Mouse (Mus musculus) yolk sac, embryonic 10.5 days (tissue): ENCODE results near the gene Dst.

Experiments
- DNase-seq: peaks from one replicate; pipeline ENCODE4 v3.0.0-alpha.2; 2017; ENCODE audit warnings: low spot score

Dst gene

DNA sequence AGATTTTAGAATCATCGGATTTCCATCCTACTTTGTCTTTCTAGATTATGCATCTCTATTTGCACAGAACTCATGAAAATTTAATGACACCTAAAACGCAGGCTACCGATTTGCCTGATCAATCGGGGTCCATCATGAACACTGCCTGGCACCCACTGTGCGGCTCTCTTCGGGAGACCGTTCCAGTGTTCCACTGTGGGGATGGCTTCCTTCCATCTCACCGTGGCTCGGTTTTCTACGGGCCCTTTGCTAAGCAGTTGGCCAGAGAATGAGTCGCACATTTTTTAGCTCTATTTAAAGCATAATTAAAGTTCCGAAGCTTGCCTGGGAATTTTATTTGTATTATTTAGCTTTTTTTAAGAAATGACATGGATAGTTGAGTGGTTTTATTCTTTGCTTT is 72.4 kb downstream of the Dst start:
- DNase-seq, result no peak

DNA sequence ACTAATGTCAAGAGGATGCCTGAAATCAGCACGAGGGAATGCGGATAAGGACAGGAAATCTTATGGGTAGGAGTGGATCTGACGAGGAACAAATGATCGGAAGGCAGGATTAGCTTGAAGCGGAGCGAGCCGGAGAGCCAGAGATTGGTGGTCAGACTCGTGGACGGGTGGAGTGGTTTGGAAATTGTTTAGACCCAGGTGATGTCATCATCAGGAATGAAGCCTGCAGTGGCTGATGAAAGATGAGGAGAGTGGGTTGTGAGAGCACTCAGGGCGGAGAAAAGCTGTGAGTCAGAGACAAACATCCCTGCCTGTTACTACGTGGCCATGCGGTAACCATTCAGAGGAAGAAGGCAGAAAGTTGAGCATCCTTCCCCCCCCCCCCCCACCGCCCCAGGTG is 81.6 kb downstream of the Dst start:
- DNase-seq, result no peak

DNA sequence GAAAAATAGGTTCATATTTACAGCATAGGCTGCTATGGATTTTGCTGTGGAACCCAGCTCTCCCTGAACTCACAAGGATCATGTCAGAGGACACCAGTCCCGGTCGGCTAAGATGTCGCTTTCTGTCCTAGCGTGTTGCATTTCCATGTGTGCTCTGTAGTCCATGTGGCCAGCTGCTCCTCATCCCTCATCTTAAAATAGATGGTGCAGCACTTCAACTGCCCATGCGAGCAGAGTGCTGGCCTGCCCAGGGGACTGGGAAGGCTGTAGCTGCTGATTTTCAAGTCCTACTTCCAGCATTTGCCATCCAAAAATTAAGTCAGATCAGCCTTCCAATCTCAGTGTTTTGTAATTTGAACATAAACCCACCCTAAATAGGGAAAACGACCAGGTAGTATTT is 83.0 kb downstream of the Dst start:
- DNase-seq, result no peak

DNA sequence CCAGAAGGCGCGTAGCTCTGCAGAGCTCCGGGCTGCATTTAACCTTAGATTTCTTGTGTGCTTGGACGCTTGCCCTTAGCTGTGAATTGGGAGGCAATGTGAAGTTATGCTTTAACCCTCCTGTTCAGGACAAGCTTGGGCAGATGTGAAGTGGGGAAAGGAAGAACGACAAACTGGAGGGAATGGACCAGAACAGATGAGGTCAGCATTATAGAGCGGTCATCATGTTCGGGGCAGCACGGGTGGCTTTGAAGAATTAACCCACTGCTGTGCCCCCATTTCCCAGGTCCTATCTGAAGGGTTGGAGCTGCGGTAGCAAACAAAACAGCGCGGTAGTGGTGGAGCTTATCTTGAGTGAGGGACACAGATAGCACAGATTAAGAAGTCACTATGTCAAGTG is 84.8 kb downstream of the Dst start:
- DNase-seq, result peak; percentile 35

DNA sequence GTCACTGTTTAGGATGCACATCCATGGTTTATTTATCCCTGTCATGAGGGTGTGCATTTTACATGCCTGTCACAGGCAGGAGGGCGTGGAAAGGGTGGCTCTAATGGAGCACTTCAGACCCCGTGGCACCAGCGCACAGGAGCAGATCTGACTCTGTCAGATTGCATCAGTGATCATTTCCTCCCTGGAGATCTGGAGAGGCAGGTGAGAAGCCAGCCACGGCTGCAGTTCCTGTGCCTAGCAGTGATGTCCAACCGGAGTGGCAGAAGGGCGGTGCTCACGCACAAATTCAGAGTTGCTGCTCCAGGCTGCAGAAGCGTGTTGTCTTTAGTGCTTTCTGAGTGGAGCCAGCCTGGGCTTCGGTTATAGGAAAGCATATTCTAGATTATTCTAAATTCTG is 86.2 kb downstream of the Dst start:
- no peak for DNase-seq

DNA sequence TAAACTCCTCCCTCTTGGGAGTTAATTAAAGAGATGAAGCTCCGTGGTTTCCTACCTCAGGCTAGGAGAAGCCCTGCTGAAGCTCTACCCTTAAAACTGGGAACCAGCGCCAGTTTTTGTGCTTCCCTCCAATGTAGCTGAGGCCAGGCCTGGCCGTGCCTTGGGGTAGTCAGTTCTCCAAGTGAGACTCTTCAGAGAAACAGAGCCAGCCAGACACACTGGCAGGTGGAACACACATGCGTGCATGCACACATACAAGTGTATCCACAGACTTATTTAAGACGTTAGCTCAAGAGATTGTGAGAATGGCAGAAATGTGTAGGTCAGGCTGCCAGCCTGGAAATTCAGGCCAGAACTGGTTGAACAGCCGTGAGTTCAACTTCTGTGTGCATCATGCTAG is 87.4 kb downstream of the Dst start:
- DNase-seq, result no peak

DNA sequence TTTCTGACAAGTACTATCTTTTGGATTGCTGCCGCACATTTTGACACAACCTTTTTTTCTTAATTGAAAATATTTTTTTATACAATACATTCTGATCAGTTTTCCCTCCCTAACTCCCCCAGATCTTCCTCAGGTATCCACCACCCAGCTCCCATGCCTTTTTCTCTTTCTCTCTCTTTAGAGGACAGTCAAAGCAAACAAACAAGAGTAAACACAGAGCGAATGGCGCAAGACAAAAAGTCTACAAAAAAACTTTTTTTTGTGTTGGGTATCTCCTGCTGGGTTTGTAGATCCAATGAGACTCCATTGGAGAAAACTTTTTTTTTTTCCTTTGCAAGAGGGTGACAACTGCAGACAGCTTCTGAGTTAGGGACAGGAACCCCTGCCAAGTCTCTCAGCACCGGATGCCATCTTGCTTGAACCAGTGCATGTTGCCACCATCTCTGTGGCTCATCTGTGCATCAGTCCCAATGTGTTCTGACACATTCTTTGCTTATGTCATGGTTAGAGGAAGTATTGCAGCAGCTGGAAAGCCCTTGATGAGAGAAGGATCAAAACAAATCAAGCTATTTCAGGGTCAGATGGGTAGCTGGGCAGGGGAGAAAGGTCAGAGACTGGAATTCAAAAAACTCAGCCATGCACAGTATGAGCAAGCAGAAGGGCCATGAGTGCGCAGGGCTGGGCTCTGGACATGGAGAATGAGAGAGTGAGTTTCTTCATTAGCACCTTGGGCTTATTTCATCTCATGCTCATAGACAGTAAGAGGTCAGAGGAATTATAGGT is 88.3 kb downstream of the Dst start:
- peak; percentile 63 for DNase-seq

DNA sequence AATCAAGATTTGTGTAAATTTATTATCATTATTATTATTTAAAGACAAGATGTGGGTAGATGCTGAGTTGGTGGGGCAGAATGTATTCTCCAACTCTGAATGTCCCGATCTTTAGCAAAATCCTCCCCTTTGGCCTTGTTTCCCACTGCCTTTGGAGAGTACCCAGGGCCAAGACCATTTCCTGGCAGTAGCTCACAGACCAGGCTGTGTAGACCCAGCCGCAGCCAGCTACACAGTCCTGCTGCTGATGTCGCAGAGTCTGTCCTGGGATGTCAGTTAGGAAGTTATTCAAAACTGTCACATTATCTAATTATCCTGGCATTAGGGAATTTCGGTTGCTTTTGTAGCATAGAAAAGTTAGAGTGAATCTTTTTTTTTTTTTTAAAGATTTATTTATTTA is 94.3 kb downstream of the Dst start:
- DNase-seq, result no peak

DNA sequence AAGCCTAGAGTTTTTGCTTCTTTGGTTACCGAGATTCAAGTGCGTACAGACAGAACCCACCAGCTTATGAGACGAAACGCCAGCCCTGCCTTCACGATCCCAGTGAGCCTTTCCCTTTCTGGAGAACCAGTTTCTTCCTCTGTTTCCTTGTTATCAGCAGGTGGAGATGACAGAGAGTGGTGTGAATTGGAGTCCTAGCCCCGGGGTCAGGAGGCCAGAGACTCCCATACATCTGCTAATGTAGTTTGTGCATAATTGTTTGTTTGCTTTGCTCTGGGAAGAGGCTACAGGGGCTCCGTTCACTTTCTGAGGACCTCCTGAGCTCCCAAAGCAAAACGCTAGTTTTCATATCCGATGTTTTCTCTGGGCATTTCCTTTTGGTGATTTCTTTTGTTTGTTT is 94.9 kb downstream of the Dst start:
- DNase-seq, result no peak

DNA sequence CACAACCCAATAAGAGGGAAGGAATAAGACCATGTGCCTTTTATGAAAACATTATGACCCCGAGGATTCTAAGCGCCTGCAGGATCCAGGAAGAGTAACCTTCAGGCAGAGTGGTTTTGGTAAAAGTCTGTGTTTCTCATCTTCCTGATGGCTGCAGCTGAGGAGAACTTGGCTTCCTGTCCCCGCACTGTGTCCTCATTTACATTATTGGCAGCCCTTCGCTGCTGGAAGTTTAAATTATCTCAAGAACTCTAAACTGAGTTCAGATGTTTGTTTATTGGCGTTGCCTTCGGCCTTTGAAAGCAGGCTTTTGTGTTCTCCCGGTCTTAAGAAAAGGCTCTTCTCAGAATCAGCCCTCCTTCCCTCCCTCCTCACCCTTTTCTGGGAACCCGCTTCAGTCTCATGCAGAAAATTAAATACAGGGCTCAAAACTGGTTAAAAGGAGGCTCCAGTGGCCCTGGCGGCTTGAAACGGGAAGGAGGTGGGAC is 97.3 kb downstream of the Dst start:
- DNase-seq, result no peak

DNA sequence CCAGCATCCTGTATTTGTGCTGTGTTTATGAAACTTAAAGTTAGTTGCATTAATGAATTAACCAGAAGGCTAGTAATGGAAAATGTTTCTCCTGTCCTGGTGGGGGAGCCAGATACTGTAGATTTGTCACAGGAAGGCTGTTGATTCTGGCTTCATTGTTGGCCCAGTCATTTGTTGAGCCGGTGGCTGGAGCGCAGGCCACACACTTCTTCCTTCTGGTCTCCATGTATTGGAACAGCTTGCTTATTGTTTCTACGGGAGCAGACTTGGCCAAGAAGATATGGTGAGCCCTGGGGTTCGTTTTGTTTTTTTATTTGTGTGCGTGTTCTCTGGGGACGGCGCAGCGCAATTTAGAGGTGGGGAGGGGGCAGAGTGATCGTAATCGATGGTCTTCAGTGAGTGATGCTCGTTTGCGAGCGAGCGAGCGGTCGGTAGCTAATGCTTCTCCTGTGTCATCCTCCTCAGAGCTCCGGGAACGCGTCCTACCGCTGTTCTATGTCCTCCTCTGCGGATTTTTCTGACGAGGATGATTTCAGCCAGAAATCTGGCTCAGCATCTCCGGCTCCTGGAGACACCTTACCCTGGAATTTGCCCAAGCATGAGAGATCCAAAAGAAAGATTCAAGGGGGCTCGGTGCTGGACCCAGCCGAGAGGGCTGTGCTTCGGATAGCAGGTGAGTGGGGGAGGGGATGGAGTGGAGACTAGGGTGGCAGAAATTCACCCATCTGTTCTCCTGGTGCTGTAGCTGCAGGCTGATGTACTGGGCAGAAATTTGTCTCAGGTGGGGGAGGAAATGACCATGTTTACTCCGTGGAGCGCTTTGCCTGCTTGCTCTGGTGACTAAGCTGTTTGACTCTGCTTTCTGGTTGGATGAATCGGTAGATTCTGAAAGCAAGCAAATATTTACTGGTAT is 98.0 kb downstream of the Dst start:
- DNase-seq, result peak; percentile 70

DNA sequence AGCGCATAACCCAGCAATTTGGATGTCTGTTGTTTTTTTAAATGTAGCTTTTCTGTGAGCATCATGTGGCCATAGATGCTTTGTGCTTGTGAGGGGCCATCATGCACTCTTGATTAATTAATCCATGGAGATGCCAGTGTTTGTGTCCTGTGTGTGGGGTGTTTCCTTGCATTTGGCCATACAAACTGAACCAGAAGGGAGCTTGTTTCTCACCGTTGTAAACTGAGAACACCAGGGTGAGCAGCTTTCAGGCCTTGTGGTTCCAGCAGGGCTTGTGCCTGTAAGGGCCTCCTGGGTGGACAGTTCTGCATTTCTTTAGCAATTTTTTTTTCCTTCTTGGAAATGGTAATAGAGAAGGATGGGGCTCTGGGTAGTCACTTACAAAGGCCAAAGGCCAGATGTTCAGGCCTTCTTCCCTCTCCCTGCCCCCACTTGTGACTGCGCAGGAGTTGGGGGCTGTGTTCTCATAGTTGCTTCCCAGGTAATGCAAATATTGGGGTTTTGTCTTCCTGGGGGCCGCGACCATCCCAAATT is 98.9 kb downstream of the Dst start:
- peak; percentile 31 for DNase-seq

DNA sequence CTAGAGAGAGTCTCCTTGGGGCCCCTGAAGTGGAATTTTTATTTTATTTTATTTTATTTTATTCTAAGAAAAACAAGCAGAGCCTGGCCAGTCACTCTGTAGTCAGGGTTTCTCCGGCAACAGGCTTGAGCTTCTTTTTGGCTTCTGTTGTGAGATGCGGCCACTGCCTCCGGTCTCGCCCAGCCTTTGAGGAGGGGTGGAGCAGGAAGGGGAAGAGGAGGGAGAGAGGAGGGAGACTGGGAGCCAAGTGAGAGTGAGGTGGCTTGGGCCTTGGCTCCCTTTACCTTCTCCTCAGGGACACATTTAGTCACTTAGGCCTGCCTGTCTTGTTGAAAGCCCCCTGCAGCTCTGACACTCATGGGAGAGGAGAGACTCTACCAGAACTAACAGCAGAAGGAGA is 99.4 kb downstream of the Dst start:
- no peak for DNase-seq

DNA sequence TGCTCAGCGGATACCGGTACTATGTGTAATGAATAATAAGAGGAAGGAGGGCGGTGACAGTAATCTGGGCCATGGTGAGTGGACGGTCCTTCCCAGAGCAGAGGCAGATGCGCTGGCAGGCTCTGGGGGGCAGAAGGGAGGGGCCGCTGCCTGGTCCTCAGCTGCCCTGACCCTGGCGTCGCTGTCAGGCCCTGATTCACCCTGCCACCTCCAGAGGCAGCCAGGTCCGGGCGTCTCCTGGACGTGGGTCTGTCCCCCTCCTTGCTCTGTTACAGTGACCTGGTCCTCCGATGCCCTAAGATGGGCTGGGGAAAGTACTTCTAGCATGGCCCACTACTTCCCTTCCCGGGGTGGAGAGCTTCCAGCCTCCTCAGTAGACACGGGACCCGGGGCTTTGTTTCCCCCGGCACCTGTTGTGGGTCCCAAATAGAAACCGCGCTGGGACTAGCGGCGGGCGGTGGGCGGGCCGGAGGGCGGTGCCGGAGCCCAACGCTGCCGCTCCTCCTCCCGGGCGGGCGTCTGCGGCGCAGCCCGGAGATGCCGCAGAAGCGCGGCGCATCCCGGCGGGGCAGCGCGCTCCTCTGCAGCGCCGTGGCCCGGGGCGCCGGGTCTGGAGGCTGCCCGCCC is 103.1 kb downstream of the Dst start:
- DNase-seq, result peak; percentile 66

DNA sequence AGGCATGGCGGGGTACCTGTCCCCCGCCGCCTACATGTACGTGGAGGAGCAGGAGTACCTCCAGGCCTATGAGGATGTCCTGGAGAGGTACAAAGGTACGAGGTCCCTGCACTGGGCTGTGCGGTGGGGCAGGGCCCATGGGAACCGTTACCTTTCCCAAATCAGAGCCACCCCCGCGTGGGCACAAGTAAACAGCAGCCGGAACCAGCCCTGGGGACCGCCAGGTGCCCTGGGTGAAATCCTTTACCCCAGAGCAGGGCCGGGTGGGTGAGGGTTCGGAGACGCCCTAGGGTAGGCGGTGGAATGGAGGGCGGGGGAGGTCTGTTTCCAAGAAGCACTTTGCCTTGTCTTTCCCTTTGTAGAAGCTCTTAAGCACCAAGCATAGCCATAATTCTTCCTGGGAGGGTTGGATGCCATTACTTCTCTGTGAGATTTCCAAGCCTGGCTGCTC is 103.8 kb downstream of the Dst start:
- DNase-seq, result peak; percentile 24

DNA sequence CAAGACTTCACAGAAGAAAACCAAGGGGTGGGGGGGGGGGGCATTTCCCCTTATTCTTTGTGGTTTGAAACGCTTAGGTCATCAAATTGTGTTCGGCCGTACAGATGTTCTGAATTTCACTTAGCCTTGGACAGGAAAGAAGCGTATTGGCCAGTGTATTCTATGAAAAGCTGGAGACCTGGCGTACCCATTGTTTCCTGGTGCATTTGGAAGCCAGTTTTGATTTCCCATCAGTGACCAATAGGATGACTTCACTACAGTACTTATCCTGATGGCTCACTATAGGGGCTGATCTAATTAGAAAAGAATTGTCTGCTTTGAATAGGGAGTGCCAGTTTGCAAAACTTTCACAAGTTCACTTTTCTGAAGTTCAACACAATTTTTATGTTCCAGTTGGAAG is 105.5 kb downstream of the Dst start:
- DNase-seq, result no peak

DNA sequence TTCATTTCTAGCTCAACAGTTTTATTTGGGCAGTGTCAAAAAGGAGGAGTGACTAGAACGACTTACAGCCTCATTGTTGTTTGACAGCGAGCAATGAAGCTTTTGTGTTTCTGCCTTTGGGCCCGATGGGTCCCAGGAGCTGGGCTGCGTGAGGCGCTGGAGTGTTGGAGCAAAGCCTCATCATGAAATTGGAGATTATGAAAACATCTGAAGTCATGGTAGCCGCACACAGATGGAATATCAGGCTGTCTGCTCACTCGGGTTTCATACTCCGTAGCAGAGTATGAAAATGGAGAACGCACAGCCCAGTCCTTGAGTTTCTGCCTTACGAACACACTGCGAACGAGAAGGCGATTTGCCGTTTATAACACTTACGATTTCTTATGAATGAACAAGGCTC is 108.8 kb downstream of the Dst start:
- DNase-seq, result no peak

DNA sequence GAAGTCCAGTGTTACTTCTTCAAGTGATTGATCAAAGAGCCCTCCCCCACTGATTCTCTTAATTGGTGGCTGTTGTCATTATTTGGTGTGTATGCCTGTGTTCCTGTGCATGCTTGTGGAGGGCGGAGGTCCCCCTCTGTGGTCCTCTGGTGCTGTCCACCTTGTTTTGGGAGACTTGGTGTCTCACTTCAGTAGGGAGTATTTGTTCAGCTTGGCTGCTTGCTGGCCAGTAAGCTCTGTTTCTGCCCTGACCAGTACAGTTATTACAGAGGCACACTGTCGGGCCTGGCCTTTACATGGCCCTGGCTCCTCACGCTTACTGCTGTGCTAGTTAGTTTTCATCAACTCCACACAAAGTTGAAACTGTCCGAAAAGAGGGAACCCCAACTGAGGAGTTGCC is 109.3 kb downstream of the Dst start:
- no peak for DNase-seq

DNA sequence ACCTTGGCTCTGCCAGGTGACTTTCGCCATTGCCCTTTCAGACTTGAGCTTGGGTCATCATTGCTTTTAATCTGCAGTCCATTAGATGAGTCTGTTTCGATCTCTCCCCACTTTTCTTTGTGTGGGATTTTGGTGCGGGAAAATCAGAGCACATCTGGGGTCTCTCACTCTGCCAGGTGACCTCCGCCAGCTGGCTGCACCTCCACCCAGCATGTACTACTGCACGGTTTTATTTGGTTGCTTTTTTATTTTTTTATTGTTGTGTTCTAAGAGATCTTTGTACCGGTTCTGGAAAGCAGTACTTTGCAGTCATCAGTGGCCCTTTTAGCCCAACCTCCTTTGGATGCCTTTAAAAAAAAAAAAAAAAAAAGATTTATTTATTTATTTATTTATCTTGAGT is 112.6 kb downstream of the Dst start:
- DNase-seq, result no peak

DNA sequence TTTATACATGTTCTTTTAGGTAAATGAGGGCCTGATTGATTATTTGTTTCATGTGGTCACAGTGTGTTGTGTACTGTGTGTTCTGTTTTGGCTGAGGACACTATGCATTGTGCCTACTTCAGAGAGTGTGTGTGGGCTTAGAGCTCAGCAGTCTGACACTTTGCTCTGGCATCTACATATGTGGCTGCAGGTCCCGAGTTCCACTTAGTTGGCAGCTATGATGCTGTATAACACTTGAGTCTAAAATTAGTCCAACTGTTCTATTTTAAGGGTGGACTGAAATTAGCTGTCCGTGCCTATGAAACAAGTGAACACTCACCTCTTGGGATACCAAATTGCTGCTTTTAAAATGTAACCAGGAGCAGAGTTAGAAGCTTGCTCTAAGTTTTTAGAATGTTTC is 113.5 kb downstream of the Dst start:
- DNase-seq, result no peak

DNA sequence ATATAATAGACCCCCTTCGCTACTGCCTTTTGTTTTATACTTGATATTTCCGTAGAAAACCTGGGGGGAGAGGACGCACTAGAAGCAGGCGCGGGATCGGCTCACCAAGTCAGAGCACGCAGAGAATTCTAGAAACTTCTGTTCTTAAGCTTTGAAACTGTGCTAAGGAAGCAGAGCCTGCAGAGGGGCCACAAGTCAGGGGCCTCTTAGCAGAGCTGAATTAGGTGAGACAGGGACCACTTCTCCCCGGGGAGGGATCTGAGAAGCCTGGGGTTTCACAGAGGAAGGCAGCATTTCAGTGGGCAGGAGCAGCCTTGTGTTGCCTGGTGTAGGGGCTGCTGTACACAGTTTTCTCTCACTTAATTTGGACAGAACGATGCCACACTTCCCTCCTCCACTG is 115.1 kb downstream of the Dst start:
- no peak for DNase-seq

DNA sequence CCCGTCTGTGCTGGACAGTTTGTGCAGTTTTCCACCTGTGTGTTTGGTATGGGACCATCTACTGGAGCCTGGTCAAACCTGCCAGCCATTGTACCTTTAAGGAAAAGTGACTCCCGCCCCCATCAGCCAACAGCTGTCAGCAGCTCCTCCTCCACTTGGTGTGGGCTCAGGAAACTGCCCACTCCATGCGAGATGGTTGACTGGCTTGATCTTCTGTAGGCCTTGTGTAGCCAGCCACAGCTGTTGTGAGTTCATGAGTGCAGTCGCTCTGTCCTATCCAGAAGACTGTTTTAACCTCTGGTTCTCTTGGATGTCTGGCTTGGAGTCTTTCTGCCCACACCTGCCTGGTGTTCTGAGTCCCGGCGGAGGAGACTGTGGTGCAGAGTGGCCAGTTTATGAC is 117.9 kb downstream of the Dst start:
- DNase-seq, result no peak

DNA sequence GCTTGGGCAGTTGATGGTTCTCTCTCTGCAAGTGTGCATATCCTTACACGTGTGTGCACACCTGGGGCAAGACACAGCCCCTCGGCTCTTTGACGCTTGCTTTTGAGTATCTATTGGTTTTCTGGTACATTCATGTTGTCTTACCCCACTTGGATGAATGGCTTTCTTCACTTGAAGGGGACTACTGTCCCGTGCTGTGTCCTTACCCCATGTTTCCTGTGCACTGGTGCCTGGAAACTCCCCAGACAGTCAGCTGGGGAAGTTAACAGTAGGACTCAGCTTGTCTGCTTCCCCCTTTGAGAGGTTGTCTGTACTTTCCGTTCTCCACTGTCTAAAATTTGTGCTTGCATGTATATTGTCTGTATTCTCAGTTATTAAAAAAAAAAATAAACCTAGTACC is 120.7 kb downstream of the Dst start:
- no peak for DNase-seq
